Mouse (Mus musculus): ENCODE measurements around the gene Slk. TPM values are rescaled to one million over a fixed set of nuclear protein-coding genes. Genes with fewer than 3 reads are reported as not detected.
A peak's percentile ranks its signal among the peaks of the same experiment; 100 is the strongest.

Gene Slk
- total and polyA plus RNA-seq, 3 experiments = 20.0 to 128 (median 112) TPM

- no peaks in the 10 kb centered on the region for H3K4me1 ChIP-seq (ENCODE audit: insufficient read depth, low read depth, low read length)
- no peaks in the 10 kb centered on the region for H3K27me3 ChIP-seq (ENCODE audit: insufficient read depth, low read length)
- no peak for DNase-seq (ENCODE audit: low spot score)
- H3K36me3 ChIP-seq (replicated peaks) = peaks cover 71% of the 10 kb centered on the region
- TF ChIP-seq TAL1 (conservative IDR thresholded peaks at IDR 0.05; ENCODE audit: low read depth, low read length) (no peak), CTCF (IDR thresholded peaks at IDR 0.05; ENCODE audit: low read depth, low read length) (no peak), POLR2AphosphoS5 (IDR thresholded peaks at IDR 0.05; ENCODE audit: insufficient replicate concordance, low read depth, low read length) (no peak), GATA1 (IDR thresholded peaks at IDR 0.05; ENCODE audit: borderline replicate concordance, low read length) (no peak), GATA2 (IDR thresholded peaks at IDR 0.05; ENCODE audit: borderline replicate concordance, low read depth, low read length) (no peak)
- no peak overlapping the region for H3K4me3 ChIP-seq (ENCODE audit: low read depth, low read length)
- no peaks in the 10 kb centered on the region for H3K9me3 ChIP-seq (replicated peaks)
- ATAC-seq (ENCODE audit: extremely low read depth, insufficient number of reproducible peaks, low FRiP score, poor library complexity, severe bottlenecking) = no peak
These were observed 55.9 kb downstream of the Slk start for GRCm38 (mm10) chr19:47635380-47635779.

- Histone ChIP-seq H3K9me3 (replicated peaks) (no peaks in the 10 kb centered on the region), H3K27me3 (ENCODE audit: insufficient read depth, low read length) (no peaks in the 10 kb centered on the region), H3K4me3 (ENCODE audit: low read depth, low read length) (peak overlapping the region; percentile 20; the same call in 1 of the 2 replicates), H3K36me3 (replicated peaks) (peaks cover 87% of the 10 kb centered on the region), H3K4me1 (ENCODE audit: insufficient read depth, low read depth, low read length) (no peaks in the 10 kb centered on the region)
- ATAC-seq (ENCODE audit: extremely low read depth, insufficient number of reproducible peaks, low FRiP score, poor library complexity, severe bottlenecking) (no peak), DNase-seq (ENCODE audit: low spot score) (no peak)
- TF ChIP-seq CTCF (IDR thresholded peaks at IDR 0.05; ENCODE audit: low read depth, low read length) = no peak
These were observed 64.4 kb downstream of the Slk start for GRCm38 (mm10) chr19:47643910-47644309.

GRCm38 (mm10) chr19:47645583-47645982, 66.1 kb downstream of the Slk start:
- TF ChIP-seq TAL1 (conservative IDR thresholded peaks at IDR 0.05; ENCODE audit: low read depth, low read length) (no peak), GATA2 (IDR thresholded peaks at IDR 0.05; ENCODE audit: borderline replicate concordance, low read depth, low read length) (no peak), CTCF (IDR thresholded peaks at IDR 0.05; ENCODE audit: low read depth, low read length) (no peak), GATA1 (IDR thresholded peaks at IDR 0.05; ENCODE audit: borderline replicate concordance, low read length) (no peak), POLR2AphosphoS5 (IDR thresholded peaks at IDR 0.05; ENCODE audit: insufficient replicate concordance, low read depth, low read length) (no peak)
- H3K27me3 ChIP-seq (ENCODE audit: insufficient read depth, low read length) = no peaks in the 10 kb centered on the region; the same call in 1 of the 2 replicates
- H3K4me3 ChIP-seq (ENCODE audit: low read depth, low read length) = no peak overlapping the region
- H3K9me3 ChIP-seq (replicated peaks) = no peaks in the 10 kb centered on the region
- DNase-seq (ENCODE audit: low spot score) (no peak), ATAC-seq (ENCODE audit: extremely low read depth, insufficient number of reproducible peaks, low FRiP score, poor library complexity, severe bottlenecking) (no peak)
- H3K4me1 ChIP-seq (ENCODE audit: insufficient read depth, low read depth, low read length) = no peaks in the 10 kb centered on the region
- H3K36me3 ChIP-seq (replicated peaks) = peaks cover 76% of the 10 kb centered on the region

- DNase-seq (ENCODE audit: low spot score) (no peak), ATAC-seq (ENCODE audit: extremely low read depth, insufficient number of reproducible peaks, low FRiP score, poor library complexity, severe bottlenecking) (no peak)
- Histone ChIP-seq H3K4me1 (ENCODE audit: insufficient read depth, low read depth, low read length) (no peaks in the 10 kb centered on the region), H3K36me3 (replicated peaks) (peaks cover 71% of the 10 kb centered on the region), H3K9me3 (replicated peaks) (no peaks in the 10 kb centered on the region), H3K4me3 (ENCODE audit: low read depth, low read length) (no peak overlapping the region), H3K27me3 (ENCODE audit: insufficient read depth, low read length) (no peaks in the 10 kb centered on the region; the same call in 1 of the 2 replicates)
- no peak for TF ChIP-seq GATA1 (IDR thresholded peaks at IDR 0.05; ENCODE audit: borderline replicate concordance, low read length)
- no peak for TF ChIP-seq POLR2AphosphoS5 (IDR thresholded peaks at IDR 0.05; ENCODE audit: insufficient replicate concordance, low read depth, low read length)
- TF ChIP-seq TAL1 (conservative IDR thresholded peaks at IDR 0.05; ENCODE audit: low read depth, low read length) = no peak
- no peak for TF ChIP-seq GATA2 (IDR thresholded peaks at IDR 0.05; ENCODE audit: borderline replicate concordance, low read depth, low read length)
- TF ChIP-seq CTCF (IDR thresholded peaks at IDR 0.05; ENCODE audit: low read depth, low read length) = no peak
These were observed 67.1 kb downstream of the Slk start for GRCm38 (mm10) chr19:47646508-47647120.

GRCm38 (mm10) chr19:47649071-47649470, 69.6 kb downstream of the Slk start:
- DNase-seq (ENCODE audit: low spot score) (no peak), ATAC-seq (ENCODE audit: extremely low read depth, insufficient number of reproducible peaks, low FRiP score, poor library complexity, severe bottlenecking) (no peak)
- H3K36me3 ChIP-seq (replicated peaks) = peaks cover 54% of the 10 kb centered on the region
- TF ChIP-seq TAL1 (conservative IDR thresholded peaks at IDR 0.05; ENCODE audit: low read depth, low read length) (no peak), GATA1 (IDR thresholded peaks at IDR 0.05; ENCODE audit: borderline replicate concordance, low read length) (no peak), GATA2 (IDR thresholded peaks at IDR 0.05; ENCODE audit: borderline replicate concordance, low read depth, low read length) (no peak), CTCF (IDR thresholded peaks at IDR 0.05; ENCODE audit: low read depth, low read length) (no peak), POLR2AphosphoS5 (IDR thresholded peaks at IDR 0.05; ENCODE audit: insufficient replicate concordance, low read depth, low read length) (no peak)
- peaks cover 7% of the 10 kb centered on the region; the same call in 1 of the 2 replicates for H3K27me3 ChIP-seq (ENCODE audit: insufficient read depth, low read length)
- H3K4me1 ChIP-seq (ENCODE audit: insufficient read depth, low read depth, low read length) = no peaks in the 10 kb centered on the region
- no peaks in the 10 kb centered on the region for H3K9me3 ChIP-seq (replicated peaks)
- H3K4me3 ChIP-seq (ENCODE audit: low read depth, low read length) = no peak overlapping the region

- no peak for DNase-seq (ENCODE audit: low spot score)
- no peak for ATAC-seq (ENCODE audit: extremely low read depth, insufficient number of reproducible peaks, low FRiP score, poor library complexity, severe bottlenecking)
These were observed 71.1 kb downstream of the Slk start for GRCm38 (mm10) chr19:47650366-47651159.

More at GRCm38 (mm10) chr19:47650366-47651159, 71.1 kb downstream of the Slk start:
- H3K36me3 ChIP-seq (replicated peaks) = peaks cover 41% of the 10 kb centered on the region
- peaks cover 16% of the 10 kb centered on the region; the same call in 1 of the 2 replicates for H3K27me3 ChIP-seq (ENCODE audit: insufficient read depth, low read length)
- no peak overlapping the region for H3K4me3 ChIP-seq (ENCODE audit: low read depth, low read length)
- H3K4me1 ChIP-seq (ENCODE audit: insufficient read depth, low read depth, low read length) = peaks cover 3% of the 10 kb centered on the region; the same call in 1 of the 2 replicates
- TF ChIP-seq GATA1 (IDR thresholded peaks at IDR 0.05; ENCODE audit: borderline replicate concordance, low read length) = no peak
- no peak for TF ChIP-seq CTCF (IDR thresholded peaks at IDR 0.05; ENCODE audit: low read depth, low read length)
- TF ChIP-seq POLR2AphosphoS5 (IDR thresholded peaks at IDR 0.05; ENCODE audit: insufficient replicate concordance, low read depth, low read length) = no peak
- no peak for TF ChIP-seq TAL1 (conservative IDR thresholded peaks at IDR 0.05; ENCODE audit: low read depth, low read length)
- no peaks in the 10 kb centered on the region for H3K9me3 ChIP-seq (replicated peaks)

Data from G1E (cell line).